Mouse (Mus musculus) CD4-positive helper T cell, adult 2 months (primary cell): ENCODE measurements around the gene Isl1.
A peak's percentile ranks its signal among the peaks of the same experiment; 100 is the strongest.

Experiments used
- DNase-seq: peaks from one replicate; pipeline ENCODE4 v3.0.0-alpha.2; 2012; ENCODE audit warnings: low read depth, missing footprints, low spot score

Isl1 gene

GRCm38 (mm10) chr13:116309584-116310462, at the start of gene Isl1:
Gene Isl1 (minus strand): TSS chr13:116309689.
- DNase-seq = peak; percentile 9

- DNase-seq = no peak
Observed at GRCm38 (mm10) chr13:116335763-116336162, 26.3 kb upstream of the Isl1 start.

GRCm38 (mm10) chr13:116313636-116314530, 4.4 kb upstream of the Isl1 start:
- no peak for DNase-seq

GRCm38 (mm10) chr13:116311871-116312720, 2.6 kb upstream of the Isl1 start:
- no peak for DNase-seq

GRCm38 (mm10) chr13:116311011-116311410, 1.5 kb upstream of the Isl1 start:
- DNase-seq = no peak

GRCm38 (mm10) chr13:116310463-116310765, 925 bp upstream of the Isl1 start:
- DNase-seq = no peak

- DNase-seq = no peak
Observed at GRCm38 (mm10) chr13:116308933-116309583, 431 bp downstream of the Isl1 start.

GRCm38 (mm10) chr13:116308121-116308932, 1.2 kb downstream of the Isl1 start:
- DNase-seq = no peak

GRCm38 (mm10) chr13:116306591-116306990, 2.9 kb downstream of the Isl1 start:
- DNase-seq = no peak

- no peak for DNase-seq
Observed at GRCm38 (mm10) chr13:116305721-116306120, 3.8 kb downstream of the Isl1 start.

GRCm38 (mm10) chr13:116304713-116305470, 4.6 kb downstream of the Isl1 start:
- DNase-seq = no peak

- DNase-seq = no peak
Observed at GRCm38 (mm10) chr13:116303766-116304165, 5.7 kb downstream of the Isl1 start.

GRCm38 (mm10) chr13:116302861-116303260, 6.6 kb downstream of the Isl1 start:
- DNase-seq = no peak

GRCm38 (mm10) chr13:116301706-116302105, 7.8 kb downstream of the Isl1 start:
- no peak for DNase-seq

GRCm38 (mm10) chr13:116299241-116299640, 10.2 kb downstream of the Isl1 start:
- DNase-seq = no peak

- no peak for DNase-seq
Observed at GRCm38 (mm10) chr13:116298641-116299170, 10.8 kb downstream of the Isl1 start.

- no peak for DNase-seq
Observed at GRCm38 (mm10) chr13:116298001-116298400, 11.5 kb downstream of the Isl1 start.

GRCm38 (mm10) chr13:116297048-116297811, 12.3 kb downstream of the Isl1 start:
- no peak for DNase-seq
